Comparison of ENCODE assay signal across 9 mouse cellular contexts in the genomic region with DNA sequence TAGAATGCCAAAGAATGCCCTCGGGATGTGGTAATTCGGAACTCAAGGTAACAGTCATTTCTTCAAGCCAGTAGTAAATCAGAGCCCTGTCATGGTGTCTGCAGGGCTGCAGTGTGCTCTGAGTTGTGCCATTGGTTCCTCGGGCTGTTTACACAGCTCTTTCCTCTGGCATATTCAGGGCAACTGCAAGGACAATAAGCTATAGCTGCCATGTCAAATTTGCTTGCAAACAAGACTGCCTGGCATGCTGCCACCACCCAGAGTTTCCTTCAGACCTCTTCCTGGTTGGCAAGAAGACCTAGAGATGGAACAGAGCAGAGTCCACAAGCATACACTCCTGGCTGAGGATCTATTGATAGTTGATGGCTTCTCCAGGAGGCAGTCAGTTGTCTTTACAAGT.
DNase-seq lines count a peak whose midpoint lies in the region.
"Had no signal": no experiment of that assay in that cellular context is flagged by ENCODE, and none has a peak within 500 bp of the region (broad histone marks: within the 10 kb centered on the region; RNA-seq: fewer than 3 reads in every experiment).

No protein-coding gene starts in this region.

- peak; percentile 86 for DNase-seq in left cerebral cortex, postnatal 4 days
- no peak for DNase-seq in left cerebral cortex, postnatal 14 days (ENCODE audit: low spot score in 2 of 2)
- DNase-seq in adrenal gland, postnatal 4 days (ENCODE audit: low spot score in 2 of 2) = peak; percentile 50 to 71
- DNase-seq in kidney, postnatal 36 days = peak; percentile 74 to 87
- DNase-seq in ovary, postnatal 36 days (ENCODE audit: low spot score) = peak; percentile 56
- DNase-seq in spleen, postnatal 14 days (ENCODE audit: low spot score in 2 of 2) = no peak
- no peak for DNase-seq in urinary bladder, adult 18-20 months (ENCODE audit: low spot score in 2 of 2)
- DNase-seq: layer of hippocampus, postnatal 36 days; thymus, postnatal 36 days had no signal

- intact Hi-C loops in left cerebral cortex, postnatal 4 days (cut with DNase I) = no loop called here
- intact Hi-C loops in left cerebral cortex, postnatal 14 days (cut with DNase I) = no loop called here

Comparison
In these comparisons a context has a peak if more than half of its experiments do, and no peak if none do; other contexts are left out.
1. DNase-seq: peak in left cerebral cortex, postnatal 4 days (single experiment), adrenal gland, postnatal 4 days (2 of 2), kidney, postnatal 36 days (2 of 2) and ovary, postnatal 36 days (single experiment); none in left cerebral cortex, postnatal 14 days (0 of 2), spleen, postnatal 14 days (0 of 2) and urinary bladder, adult 18-20 months (0 of 2).